Mouse (Mus musculus) right cerebral cortex, postnatal 25 days (tissue): ENCODE measurements around the gene Actr3.

Experiments
- DNase-seq: peaks from one replicate; pipeline ENCODE4 v3.0.0; 2022

The Actr3 gene

GRCm38 (mm10) chr1:125350843-125351242 is 84.7 kb downstream of the Actr3 start:
- no peak for DNase-seq

DNA sequence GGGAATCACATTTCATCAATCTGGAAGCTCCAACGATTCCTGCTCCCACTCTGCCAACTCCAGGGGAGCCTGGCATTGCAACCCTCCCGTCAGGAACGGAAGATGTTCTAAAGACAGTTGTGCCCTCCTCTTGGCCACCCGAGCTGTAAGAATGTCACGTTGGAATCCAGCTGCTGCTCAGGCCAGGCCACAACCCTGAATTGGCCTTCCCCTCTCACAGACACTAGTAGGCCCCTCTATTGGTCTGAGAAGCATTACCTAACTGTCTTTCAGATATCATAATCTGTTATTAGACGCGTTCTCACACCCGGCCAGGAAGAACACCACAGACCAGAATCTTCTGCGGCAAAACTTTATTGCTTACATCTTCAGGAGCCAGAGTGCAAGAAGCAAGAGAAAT is 89.7 kb downstream of the Actr3 start:
- no peak for DNase-seq

- no peak for DNase-seq
Observed at GRCm38 (mm10) chr1:125345448-125345847, 90.1 kb downstream of the Actr3 start.

DNA sequence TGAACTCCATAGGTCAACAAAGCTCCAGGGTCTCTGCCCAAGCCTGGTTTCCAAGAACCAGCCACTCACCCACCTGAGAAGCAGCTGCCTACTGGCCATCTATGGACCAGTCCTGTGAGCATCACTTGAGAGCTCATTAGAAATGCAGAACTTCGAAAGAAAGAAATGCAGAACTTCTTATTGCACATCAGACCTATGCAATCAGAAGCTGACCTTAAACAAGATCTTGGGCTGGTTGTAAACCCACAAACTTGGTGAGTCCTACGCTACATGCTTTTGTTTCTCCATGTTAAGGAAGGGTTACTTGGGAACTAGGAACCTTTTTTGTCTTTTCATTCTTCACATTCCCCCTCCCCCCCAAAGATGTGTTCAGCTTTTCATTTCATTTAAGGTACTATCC is 92.4 kb downstream of the Actr3 start:
- DNase-seq, result no peak
